Mouse (Mus musculus): Measurements from ENCODE around the gene Mip.

The Mip gene

DNA sequence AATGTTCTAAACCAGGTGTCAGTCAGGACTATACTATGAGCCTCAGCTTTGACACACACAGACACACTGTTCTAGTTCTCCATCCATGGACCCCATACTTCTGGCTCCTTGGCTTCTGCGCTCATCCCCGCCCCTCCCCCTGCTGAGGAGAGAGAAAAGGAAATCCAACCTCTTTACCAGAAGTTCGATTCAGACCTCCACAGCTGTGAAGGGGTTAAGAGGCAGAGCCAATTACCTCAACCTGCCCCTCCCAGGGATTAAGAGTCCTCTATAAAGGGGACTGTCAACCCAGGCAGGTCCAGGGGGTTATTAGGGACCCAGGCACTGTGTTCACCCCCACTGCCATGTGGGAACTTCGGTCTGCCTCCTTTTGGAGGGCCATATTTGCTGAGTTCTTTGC lies at the start of gene Mip:
Gene Mip, plus strand, starts transcription at position 301 of the 400 bp plus-strand sequence.
- in situ Hi-C loops (cut with MboI; ENCODE audit: unreplicated experiment in 2 of 2) = no loop called here

DNA sequence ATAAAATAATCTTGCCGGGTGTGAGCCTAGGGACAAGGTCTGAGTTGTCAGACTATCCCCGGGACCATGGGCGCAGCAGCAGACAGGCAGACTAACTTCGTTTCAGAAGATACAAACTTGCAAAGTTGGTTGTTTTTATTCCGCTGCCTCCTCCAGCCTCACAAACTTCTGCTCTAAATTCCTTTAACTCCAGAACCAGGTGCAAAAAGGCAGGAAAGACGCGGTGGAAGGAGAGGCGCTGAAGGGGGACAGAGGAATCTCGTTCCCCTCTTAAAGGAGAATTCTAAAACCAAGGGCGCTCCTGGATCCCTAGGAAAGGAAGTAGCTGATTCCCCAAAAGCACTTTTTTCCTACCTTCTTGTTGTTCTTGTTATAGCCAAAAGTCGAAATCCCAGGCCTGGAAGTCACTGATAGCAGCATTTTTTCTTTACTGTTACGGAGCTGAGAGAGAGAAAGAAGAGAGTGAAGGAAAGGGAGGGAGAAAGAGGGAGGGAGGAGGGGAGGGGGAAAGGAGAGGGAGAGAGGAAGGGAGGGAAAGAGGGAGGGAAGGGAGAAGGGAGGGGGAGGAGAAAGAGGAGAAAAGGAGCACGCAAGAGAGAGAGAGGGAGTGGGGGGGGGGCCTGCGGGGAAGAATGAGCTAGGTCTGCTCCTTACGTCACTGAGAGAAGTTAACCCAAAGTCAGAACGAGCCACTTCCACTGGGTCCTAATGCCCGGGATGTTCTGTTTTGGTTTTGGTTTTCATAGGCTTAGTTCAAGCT lies 49.5 kb upstream of the Mip start:
- in situ Hi-C loops (cut with MboI; ENCODE audit: unreplicated experiment in 2 of 2) = loop anchor here (25.0 kb wide), 2 partner anchors 514 to 539 kb away; partner anchors contain the start of genes Nab2 (in 1 of the 2), Nemp1 (in 1 of the 2) and Stat6 (in 1 of the 2)

DNA sequence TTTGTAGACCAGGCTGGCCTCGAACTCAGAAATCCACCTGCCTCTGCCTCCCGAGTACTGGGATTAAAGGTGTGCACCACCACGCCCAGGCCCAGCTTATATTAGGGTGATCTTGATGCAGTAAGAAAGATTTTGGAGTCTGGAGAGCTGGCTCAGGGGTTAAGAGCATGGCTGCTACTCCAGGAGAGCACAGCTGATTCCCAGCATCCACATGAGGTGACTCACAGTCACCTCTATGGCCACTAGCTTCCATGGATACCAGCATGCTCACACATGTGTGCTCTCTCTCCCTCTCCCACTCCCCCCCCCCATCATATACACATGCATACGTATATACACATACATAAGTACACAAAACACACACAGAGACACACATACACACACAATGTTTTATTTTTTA lies 48.3 kb upstream of the Mip start:
- in situ Hi-C loops (cut with MboI; ENCODE audit: unreplicated experiment in 2 of 2) = loop anchor here (25.0 kb wide), 2 partner anchors 515 to 540 kb away; partner anchors contain the start of genes Nab2 (in 1 of the 2), Nemp1 (in 1 of the 2) and Stat6 (in 1 of the 2)

DNA sequence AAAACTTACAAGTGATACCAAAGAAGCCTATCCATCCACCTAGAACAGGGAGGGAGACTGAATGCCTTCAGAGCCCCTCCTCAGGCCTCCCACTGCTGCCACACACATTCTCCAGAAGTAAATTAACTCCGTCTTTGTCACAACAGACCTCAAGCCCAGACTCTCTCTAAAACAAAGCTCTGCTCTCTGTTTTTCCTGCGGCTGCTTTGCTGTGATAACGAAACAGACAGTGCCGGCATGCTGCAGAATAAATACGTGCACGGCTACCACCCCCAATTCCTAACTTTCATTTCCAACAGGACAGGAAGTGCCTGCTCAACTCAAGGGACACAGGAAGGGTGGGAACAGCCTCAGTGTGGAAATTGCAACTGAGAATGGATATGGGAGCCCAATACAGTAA lies 45.6 kb upstream of the Mip start, which contains the start of gene Rbms2:
Gene Rbms2, minus strand, starts transcription at position 309 of the 400 bp plus-strand sequence.
- in situ Hi-C loops (cut with MboI; ENCODE audit: unreplicated experiment in 2 of 2) = loop anchor here (25.0 kb wide), 2 partner anchors 518 to 543 kb away; partner anchors contain the start of genes Nab2 (in 1 of the 2), Nemp1 (in 1 of the 2) and Stat6 (in 1 of the 2)

DNA sequence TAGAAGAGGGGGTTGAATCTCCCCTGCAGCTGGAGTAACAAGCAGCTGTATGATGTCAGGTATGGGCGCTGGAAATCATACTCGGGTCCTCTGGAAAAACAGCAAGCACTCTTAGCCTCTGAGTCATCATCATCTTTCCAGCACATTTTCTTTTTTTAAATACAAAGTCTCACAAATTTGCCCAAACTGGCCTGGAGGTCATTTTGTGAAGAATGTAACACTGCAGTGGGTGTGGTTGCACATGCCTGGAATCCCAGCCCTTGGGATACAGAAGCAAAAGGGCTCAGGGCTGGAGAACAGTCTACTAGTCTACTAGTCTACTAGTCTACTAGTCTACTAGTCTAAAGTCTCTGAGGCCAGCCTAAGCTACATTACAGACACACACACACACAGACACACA lies 41.3 kb upstream of the Mip start:
- in situ Hi-C loops (cut with MboI; ENCODE audit: unreplicated experiment in 2 of 2) = loop anchor here (25.0 kb wide), 2 partner anchors 522 to 547 kb away; partner anchors contain the start of genes Nab2 (in 1 of the 2), Nemp1 (in 1 of the 2) and Stat6 (in 1 of the 2)

DNA sequence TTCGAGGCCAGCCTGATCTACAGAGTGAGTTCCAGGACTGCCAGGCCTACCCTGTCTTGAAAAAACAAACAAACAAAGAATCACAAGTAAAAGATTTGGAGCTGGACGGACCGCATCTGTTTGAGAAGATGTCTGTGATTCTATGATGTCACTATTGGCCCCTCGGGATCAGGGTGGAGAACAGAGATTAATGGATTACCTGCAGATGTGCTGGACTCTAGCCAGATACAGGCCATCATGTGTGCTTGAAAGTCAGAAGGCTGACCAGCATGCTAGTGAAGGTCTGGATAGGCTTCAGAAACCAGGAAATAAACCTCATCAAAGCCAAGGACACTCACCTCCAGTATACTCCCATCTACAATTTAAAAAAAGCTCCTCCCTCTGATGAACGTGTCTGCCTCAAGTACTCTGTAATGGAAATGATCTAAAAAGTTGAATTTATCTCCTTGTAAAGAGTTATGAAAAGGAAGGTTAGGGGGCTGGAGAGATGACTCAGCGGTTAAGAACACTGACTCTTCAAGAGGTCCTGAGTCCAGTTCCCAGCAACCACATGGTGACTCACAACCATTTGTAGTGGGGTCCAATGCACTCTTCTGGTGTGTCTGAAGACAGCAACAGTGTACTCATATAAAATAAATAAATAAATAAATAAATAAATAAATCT lies 40.2 kb upstream of the Mip start:
- in situ Hi-C loops (cut with MboI; ENCODE audit: unreplicated experiment in 2 of 2) = loop anchor here (5.0 to 25.0 kb wide), 6 partner anchors 43 to 548 kb away; partner anchors contain the start of genes Baz2a (in 1 of the 2), Nab2 (in 1 of the 2), Nemp1 (in 1 of the 2) and Stat6 (in 1 of the 2)

DNA sequence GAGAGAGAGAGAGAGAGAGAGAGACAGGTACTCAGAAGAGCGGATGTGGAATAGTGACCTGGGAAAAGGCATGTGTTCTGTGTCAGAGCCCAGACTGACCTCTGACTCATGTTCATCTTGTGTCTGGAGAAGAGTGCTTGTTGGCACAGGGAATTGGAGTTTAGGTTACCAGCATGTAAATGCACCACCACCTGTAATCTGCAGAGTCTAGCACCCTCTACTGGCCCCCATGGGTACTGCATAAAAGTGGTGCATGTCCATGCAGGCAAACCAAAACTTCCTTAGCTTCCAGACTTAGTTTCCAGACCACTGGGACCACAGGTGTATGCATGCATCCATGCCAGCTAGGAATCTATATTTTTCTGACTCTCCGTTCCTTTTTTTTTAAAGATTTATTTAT lies 39.7 kb upstream of the Mip start:
- in situ Hi-C loops (cut with MboI; ENCODE audit: unreplicated experiment in 2 of 2) = loop anchor here (5.0 to 25.0 kb wide), 6 partner anchors 44 to 549 kb away; partner anchors contain the start of genes Baz2a (in 1 of the 2), Nab2 (in 1 of the 2), Nemp1 (in 1 of the 2) and Stat6 (in 1 of the 2)

DNA sequence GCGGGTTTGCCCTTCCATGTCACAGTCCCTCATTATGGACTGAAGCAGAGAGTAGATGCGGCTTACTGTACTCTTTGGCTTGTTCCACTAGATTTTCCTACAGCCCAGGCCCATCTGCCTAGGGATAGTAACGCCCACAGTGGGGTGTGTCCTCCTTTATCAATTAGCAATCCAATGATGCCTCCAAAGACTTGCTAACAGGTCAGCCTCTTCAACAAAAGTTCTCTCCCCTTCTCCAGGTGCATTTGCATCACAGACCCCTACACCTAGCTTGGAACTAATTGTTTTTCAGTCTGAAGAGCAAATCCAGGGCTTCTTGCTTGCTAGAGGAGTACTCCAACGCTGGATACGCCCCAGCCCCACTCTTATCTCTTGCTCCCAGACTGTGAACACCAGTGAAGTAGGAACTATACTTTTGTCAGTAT lies 38.4 kb upstream of the Mip start:
- in situ Hi-C loops (cut with MboI; ENCODE audit: unreplicated experiment in 2 of 2) = loop anchor here (5.0 to 25.0 kb wide), 6 partner anchors 45 to 550 kb away; partner anchors contain the start of genes Baz2a (in 1 of the 2), Nab2 (in 1 of the 2), Nemp1 (in 1 of the 2) and Stat6 (in 1 of the 2)

DNA sequence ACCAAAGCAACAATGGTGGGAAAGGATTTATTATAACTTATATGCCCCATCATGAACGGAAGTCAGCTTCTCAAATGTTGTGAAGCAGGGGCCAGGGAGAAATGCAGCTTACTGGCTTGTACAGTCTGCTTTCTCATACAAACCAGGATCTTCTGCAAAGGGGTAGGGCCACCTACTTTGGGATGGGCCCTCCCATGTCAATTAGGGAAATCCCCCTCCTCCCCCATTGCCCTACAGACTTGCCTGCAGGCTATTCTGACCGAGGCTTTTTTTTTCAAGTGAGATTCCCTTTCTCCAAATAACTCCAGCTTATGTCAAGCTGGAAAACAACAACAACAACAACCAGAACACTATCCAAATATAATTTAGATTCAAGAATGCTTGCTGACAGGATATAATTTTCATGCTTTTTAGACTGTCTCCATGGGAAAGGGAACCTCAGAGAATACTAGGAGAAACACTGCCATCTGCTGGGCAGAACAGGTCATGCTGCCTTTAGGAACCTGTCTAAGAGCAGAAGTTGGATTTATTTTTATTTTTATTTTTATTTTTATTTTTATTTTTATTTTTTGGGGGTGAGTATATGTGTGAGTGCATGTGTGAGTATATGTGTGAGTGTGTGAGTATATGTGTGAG lies 37.3 kb upstream of the Mip start:
- in situ Hi-C loops (cut with MboI; ENCODE audit: unreplicated experiment in 2 of 2) = loop anchor here (5.0 to 25.0 kb wide), 6 partner anchors 46 to 551 kb away; partner anchors contain the start of genes Baz2a (in 1 of the 2), Nab2 (in 1 of the 2), Nemp1 (in 1 of the 2) and Stat6 (in 1 of the 2)

DNA sequence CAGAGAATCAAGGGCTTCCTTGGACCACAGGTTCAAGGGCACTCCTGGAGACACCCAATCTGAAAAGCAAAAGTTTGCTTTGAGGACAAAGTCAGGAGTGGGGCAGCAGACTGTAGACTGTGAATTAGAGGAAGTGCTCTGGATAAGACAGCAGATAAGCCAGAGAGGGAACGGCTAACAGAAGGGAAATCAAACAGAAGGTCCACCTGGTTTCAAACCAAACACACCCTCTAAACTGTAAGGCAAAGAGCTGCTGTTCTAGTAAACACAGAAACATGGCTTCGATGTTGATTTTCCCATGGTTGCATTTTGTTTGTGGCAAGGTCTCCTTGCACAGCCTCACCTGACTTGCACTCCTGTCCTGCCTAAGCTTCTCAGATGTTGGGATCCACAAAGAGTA lies 34.2 kb upstream of the Mip start:
- in situ Hi-C loops (cut with MboI; ENCODE audit: unreplicated experiment in 2 of 2) = loop anchor here (25.0 kb wide), 2 partner anchors 529 to 554 kb away; partner anchors contain the start of genes Nab2 (in 1 of the 2), Nemp1 (in 1 of the 2) and Stat6 (in 1 of the 2)

DNA sequence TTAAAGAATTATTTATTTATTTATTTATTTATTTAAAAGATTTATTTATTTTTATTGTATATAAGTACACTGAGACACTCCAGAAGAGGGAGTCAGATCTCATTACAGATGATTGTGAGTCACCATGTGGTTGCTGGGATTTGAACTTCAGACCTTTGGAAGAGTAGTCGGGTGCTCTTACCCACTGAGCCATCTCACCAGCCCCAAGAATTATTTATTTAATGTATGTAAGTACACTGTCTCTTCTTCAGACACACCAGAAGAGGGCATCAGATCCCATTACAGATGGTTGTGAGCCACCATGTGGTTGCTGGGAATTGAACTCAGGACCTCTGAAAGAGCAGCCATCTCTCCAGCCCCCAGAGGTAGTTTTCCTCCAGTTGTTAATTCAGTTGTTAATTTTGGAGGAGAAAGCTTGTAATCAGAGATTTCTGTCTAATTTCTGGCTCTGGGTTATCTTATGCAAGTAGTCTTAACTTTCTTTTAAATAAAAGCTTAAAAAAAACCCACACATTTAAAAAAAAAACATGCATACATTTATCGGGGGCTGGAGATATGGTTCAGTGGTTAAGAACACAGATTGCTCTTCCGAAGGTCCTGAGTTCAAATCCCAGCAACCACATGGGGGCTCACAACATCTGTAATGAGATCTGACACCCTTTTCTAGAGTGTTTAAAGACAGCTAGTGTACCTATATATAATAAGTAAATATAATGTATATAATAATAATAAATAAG lies 33.4 kb upstream of the Mip start:
- in situ Hi-C loops (cut with MboI; ENCODE audit: unreplicated experiment in 2 of 2) = loop anchor here (25.0 kb wide), 2 partner anchors 530 to 555 kb away; partner anchors contain the start of genes Nab2 (in 1 of the 2), Nemp1 (in 1 of the 2) and Stat6 (in 1 of the 2)

DNA sequence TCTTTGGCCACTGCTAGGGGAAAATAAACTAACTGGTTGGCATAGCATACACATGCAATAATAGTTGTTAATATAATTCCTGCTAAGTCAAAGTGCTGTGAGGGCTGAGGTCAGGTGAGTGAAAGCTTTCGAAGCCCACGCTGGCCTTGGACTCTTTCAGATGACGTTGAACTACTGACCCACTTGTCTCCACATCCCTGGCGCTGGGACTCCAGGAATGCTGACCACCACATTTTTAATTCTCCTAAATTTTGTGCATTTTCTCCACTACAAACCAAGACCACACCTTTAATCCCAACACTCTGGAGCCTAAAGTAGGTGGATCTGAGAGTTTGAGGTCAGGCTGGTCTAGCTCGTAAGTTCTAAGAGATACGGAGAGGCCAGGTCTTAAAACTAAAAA lies 32.5 kb upstream of the Mip start:
- in situ Hi-C loops (cut with MboI; ENCODE audit: unreplicated experiment in 2 of 2) = loop anchor here (25.0 kb wide), 2 partner anchors 531 to 556 kb away; partner anchors contain the start of genes Nab2 (in 1 of the 2), Nemp1 (in 1 of the 2) and Stat6 (in 1 of the 2)

DNA sequence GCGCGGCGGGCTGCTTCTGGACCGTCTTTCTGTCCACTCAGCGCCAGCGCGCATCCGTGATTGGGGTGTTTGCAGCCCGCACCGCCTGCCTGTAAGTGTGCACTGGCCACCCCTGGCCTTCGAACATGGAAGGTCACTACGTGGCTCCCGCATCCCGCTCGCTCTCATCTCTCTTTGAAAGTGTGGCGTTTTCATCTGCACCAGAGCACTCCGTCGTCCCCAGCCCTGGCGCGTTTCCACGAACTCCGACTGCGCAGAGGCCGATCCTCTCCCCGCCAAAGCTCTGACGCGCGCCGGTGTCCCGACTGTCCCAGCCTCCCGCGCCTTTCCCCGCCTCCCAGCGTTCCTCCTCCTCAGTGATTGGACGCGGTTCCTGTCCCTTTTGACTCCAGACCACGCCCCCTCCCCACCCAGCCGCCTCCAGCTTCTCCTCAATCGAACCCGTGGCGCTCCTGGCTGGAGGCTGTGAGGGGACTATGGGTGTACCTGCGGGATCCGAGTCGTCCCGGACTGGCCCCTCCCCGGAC lies 31.6 kb upstream of the Mip start, which contains the start of gene Gls2:
Gene Gls2, plus strand, starts transcription at position 434 of the 527 bp plus-strand sequence.
- in situ Hi-C loops (cut with MboI; ENCODE audit: unreplicated experiment in 2 of 2) = loop anchor here (25.0 kb wide), 2 partner anchors 532 to 557 kb away; partner anchors contain the start of genes Nab2 (in 1 of the 2), Nemp1 (in 1 of the 2) and Stat6 (in 1 of the 2)

DNA sequence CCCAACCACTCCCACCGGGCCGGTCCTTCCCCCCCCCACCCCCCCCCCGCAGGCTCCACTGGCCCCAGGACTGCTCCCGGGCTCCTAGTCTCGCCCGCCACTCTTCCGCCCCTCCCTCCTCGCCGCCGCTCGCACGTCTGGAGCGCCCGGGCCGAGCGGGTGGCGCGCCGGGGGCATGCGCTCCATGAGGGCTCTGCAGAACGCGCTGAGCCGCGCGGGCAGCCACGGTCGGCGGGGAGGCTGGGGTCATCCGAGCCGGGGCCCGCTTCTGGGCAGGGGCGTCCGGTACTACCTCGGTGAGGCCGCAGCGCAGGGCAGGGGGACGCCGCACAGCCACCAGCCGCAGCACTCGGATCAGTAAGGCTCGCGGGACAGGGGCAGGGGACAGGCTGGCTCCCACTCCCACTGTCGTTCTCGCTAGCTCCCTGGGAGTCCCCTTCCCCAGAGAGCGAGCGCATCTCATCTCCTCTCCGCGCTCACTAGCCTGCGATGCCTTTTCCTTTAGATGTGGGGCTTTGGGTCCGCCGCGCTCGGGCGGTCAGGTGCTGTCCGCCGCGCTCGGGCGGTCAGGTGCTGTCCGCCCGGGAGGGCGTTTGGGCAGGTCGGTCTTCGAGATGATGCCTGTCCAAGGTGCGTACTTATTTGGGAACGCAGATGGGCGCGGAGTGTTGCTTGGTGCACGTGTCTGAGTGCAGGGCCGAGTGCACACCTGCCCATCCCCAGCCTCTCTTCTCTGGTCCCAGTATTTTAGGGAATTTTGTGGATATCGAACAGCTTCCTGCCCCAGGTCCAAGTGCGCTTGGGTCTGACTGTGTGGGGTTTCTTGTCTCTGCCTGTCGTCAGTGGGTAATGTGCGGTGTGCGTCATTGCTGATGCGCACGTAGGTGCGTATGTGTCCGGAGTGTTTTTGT lies 30.8 kb upstream of the Mip start:
- in situ Hi-C loops (cut with MboI; ENCODE audit: unreplicated experiment in 2 of 2) = loop anchor here (25.0 kb wide), 2 partner anchors 533 to 558 kb away; partner anchors contain the start of genes Nab2 (in 1 of the 2), Nemp1 (in 1 of the 2) and Stat6 (in 1 of the 2)

DNA sequence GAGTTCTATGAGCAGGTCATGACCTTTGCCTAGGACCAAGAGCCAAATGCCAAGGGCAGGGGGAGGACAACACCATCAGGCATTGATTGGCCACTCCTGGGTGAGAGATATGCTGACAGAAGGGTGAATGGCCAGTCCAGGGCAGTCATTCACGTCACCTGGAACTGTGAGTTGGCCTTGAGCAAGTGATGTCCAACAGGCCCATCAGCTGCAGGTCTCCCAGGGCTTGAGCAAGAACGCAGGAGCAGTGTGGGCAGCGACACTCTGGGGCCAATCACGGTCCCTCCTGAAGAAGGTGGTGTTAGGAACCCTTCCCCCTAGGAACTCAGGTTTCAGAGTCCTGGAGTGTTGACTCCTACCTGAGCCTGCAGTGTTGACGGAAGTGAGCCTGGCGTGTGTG lies 23.8 kb upstream of the Mip start:
- in situ Hi-C loops (cut with MboI; ENCODE audit: unreplicated experiment in 2 of 2) = no loop called here

DNA sequence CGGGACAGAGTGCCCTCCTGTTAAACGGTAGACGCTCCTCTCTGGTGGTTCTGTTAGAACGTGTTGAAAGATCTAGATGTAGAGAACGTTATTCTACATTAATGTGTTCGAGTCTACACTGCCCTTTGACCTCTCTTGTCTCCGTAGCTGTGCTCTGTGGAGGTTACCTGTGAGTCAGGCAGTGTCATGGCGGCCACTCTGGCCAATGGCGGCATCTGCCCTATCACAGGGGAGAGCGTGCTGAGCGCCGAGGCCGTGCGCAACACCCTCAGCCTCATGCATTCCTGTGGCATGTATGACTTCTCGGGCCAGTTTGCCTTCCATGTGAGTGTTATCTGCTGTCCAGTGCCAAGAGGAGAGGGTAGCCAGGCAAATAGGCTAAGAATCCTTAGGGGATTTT lies 20.7 kb upstream of the Mip start:
- in situ Hi-C loops (cut with MboI; ENCODE audit: unreplicated experiment in 2 of 2) = no loop called here

DNA sequence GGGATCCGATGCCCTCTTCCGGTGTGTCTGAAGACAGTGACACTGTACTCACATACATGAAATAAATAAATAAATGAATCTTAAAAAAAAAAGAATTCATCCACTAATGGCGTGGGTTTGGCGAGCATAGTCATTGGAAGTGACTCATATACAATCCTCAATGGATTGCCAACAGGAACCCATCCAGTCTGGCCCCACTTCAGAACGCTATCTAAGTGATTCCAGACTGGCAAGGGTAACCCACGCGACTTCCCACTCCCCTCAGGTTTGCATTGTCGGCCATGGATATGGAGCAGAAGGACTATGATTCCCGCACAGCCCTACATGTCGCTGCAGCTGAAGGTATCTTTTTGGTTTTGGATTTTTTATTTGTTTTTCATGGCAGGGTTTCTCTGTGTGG lies 17.3 kb upstream of the Mip start:
- in situ Hi-C loops (cut with MboI; ENCODE audit: unreplicated experiment in 2 of 2) = no loop called here
